Mouse (Mus musculus) heart, adult 10 weeks (tissue): ENCODE results near the gene Thy1. TPM values are rescaled to one million over a fixed set of nuclear protein-coding genes. Genes with fewer than 3 reads are reported as not detected.

ENCODE experiments used
- polyA plus RNA-seq: library from polyadenylated mRNA; stranded (reverse); fragments of 350-450 nt; fragmentation: Illumina TruSeq; extraction: RNeasy Lipid Tissue Mini Kit (QIAGEN cat#74804); gene quantifications from one replicate; pipeline ENCODE4 v1.2.3, GENCODE M21; 2014; ENCODE audit warnings: low read depth, low replicate concordance

Thy1 gene
- 18.9 TPM for polyA plus RNA-seq

GRCm38 (mm10) chr9:44042836-44043707, at the start of gene Thy1:
Gene Thy1 (plus strand): TSS chr9:44043384.

DNA sequence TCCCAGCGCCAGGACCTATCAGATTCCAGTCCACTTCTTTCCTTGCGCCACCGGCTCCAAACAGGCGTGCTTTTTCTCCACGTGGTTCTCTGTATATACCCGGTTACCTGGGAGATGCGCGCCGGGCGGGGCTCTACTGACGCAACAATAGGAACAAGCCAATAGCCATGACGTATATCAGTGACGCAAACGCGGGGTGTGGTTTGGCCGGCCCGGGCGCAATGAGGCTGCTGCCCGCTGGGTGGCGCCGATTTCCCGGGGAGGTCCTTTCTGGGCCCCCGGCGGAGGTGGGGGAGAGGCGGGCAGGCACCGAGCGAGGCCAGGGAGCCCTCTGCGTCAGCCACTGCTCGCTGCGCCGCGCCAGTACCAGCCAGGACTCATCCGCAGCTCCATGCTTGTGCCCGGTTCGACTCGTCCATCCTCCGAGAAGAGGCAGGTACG, 23.6 kb downstream of the Thy1 start, which contains the start of gene Usp2:
Gene Usp2, plus strand, starts transcription at position 237 of the 441 bp plus-strand sequence.

Other genes starting within 250 kb of the Thy1 start
- gene Usp2, start 23.6 kb downstream of the Thy1 start, polyA plus RNA-seq: 58.5 TPM
- not detected for gene Mfrp, start 58.3 kb downstream of the Thy1 start, polyA plus RNA-seq
- 5.8 TPM for gene C1qtnf5, start 63.9 kb downstream of the Thy1 start, polyA plus RNA-seq
- 0.18 TPM for gene Gm49380, start 70.1 kb downstream of the Thy1 start, polyA plus RNA-seq
- 5.6 TPM for gene Rnf26, start 70.1 kb downstream of the Thy1 start, polyA plus RNA-seq
- gene Mcam, start 91.1 kb downstream of the Thy1 start, polyA plus RNA-seq: 45.0 TPM
- gene Cbl, start 190.7 kb downstream of the Thy1 start, polyA plus RNA-seq: 9.4 TPM
- not detected for gene Ccdc153, start 197.3 kb downstream of the Thy1 start, polyA plus RNA-seq
- 2.5 TPM for gene Pdzd3, start 208.1 kb downstream of the Thy1 start, polyA plus RNA-seq
- gene Nlrx1, start 225.2 kb downstream of the Thy1 start, polyA plus RNA-seq: 13.5 TPM
- gene Abcg4, start 245.2 kb downstream of the Thy1 start, polyA plus RNA-seq: 0.47 TPM